Mouse (Mus musculus) T-helper 17 cell (primary cell): ENCODE results near the gene Cnnm2.

Source experiments
- in situ Hi-C, 2 experiments: fragments of 300-600 bp; cut with MboI, MseI; formaldehyde crosslinking; loops; 1 replicate in 1 of 2; 2 replicates in 1 of 2; pipeline ENCODE4 v1.15.1; 2025; ENCODE audit warnings: high pct_unique_total_duplicates in 2 of 2

The Cnnm2 gene

DNA sequence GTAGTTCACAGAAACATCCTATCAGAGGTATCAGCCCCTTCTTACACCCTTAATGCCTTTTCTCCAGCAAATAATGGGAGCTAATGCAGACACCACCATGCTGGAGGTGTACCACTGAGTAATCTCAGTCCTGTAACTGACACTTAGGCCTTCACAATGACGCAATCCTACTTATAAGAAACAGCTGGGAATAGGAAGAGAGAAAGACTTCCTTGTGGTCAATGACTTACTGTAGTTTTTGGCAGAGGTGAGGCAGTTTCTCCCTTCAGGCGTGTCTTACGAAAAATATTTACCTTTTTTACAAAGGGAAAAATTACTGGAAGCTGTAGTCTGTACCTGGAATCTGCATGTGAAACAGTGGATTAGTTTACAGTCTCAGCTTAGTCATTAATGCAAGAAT is 31.1 kb downstream of the Cnnm2 start:
- in situ Hi-C loops, result no loop called here

DNA sequence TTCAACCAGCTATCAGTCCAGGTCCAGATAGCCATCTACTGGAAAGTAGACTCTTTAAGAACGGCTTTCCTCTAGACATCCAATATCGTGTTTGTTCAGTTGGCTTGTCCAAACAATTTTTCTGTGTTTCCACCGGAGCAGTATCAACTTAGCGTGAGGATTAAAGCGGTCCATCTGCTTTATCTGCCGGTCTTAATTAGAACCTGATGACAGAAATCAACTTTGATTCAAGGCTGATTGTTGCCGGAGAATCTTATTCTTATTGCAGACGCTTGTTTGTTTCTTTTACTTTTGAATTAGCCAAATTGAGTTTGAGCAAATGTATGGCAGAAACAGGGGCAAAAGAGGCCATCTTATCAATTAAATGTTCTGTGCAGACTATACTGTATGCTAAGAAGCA is 32.8 kb downstream of the Cnnm2 start:
- in situ Hi-C loops, result no loop called here

DNA sequence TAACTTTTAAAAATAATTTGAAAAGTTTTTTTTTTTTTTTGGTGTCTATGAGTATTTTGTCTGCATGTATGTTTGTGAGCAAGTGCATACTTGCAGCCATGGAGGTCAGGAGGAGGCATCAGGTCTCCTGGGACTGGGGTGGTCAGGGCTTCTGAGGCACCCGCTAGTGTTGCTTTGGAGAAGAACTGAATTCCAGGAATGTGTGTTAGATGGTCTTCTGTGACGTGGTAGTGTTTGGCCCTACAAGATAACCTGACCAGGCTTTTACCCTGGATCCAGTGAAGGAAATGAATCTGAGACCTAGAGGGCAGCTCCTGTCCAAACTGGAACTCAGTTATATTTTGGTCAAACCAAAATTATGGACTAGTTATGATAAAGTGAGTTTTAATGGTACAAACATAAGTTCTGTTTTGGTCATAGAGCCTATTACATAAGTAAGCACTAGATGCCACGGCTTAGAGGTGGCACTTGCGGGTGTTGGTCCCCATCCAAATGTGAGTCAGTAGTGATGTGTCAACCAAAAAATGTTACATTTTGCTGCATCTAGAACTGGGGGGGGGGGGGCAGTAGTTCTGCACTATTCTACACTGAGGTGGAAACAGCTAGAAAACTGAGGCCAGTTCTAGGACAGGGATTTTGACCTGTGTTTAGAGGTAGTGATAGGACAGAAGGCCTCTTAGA is 38.6 kb downstream of the Cnnm2 start:
- in situ Hi-C loops, result no loop called here

DNA sequence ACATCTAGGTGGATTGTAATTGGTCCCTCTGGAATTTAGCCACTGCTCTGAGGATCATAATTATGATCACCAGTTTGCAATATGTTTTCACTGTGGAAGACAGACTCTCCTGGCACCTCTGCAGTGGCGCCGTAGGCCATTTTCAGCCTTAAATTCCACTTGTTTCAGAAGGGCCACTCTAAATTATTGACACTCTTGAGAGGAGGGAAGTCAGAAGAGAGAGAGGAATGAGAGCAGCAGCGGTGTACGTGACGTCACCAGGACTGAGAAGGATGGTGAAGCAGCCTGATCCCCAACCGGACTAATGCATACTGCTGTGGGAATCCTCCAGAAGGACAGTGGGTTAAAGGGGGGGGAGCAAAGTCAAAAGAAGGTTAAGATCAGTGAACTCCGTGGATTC is 40.1 kb downstream of the Cnnm2 start:
- in situ Hi-C loops, result no loop called here

DNA sequence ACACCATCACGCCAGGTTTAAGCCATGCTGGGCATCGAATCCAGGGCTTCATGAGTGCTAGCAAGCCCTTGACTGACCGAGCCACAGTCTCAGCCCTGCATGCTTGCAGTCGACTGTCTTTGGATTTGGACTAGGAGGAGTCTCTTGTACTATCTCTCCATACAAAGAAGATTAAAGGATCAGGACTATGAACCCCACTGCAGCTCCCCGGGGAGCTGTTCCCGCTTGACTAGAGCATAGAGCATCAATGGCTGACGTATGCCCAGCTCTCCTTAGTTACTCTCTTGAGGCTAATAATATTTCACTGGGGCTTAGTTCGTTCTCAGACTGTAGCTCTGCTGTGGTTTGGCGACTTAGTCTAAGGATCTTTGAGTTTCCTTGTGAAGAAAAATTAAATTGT is 40.9 kb downstream of the Cnnm2 start:
- in situ Hi-C loops, result no loop called here

DNA sequence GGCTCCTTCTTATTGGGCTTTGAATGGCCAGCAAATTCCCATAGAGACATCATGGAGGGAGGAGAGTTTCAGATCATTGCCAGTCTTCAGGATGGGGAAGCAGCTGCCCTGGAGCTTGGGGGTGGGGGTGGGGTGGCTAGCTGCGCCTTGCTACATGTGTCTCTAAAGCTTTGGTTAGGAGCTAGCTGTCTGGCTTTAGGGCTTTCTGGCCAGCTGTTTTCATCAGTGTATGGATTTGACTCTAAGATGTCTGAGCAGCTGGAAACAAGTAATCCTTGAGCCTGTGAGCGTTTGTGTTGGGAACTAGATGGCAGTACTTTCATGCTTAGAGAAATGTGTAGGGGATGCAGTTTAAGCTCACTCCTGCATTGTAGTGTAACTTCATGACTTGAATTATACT is 42.3 kb downstream of the Cnnm2 start:
- in situ Hi-C loops, result no loop called here

DNA sequence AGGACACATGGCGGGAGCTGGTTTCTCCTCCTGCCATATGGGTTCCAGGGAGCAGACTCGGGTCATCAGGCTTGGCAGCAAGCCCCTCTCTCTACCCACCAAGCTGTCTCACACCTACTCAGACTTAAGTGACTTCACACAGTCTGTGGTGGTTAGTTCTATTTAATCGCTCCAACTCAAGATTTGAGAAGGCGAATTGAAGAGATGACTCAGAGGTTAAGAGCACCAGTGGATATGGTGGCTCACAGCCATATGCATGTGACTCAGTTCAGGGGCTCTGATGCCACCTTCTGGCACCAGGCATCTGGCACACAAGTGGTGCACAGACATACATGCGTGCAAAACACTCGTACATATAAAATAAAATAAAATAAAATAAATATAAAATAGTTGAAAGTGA is 43.4 kb downstream of the Cnnm2 start:
- in situ Hi-C loops, result no loop called here

DNA sequence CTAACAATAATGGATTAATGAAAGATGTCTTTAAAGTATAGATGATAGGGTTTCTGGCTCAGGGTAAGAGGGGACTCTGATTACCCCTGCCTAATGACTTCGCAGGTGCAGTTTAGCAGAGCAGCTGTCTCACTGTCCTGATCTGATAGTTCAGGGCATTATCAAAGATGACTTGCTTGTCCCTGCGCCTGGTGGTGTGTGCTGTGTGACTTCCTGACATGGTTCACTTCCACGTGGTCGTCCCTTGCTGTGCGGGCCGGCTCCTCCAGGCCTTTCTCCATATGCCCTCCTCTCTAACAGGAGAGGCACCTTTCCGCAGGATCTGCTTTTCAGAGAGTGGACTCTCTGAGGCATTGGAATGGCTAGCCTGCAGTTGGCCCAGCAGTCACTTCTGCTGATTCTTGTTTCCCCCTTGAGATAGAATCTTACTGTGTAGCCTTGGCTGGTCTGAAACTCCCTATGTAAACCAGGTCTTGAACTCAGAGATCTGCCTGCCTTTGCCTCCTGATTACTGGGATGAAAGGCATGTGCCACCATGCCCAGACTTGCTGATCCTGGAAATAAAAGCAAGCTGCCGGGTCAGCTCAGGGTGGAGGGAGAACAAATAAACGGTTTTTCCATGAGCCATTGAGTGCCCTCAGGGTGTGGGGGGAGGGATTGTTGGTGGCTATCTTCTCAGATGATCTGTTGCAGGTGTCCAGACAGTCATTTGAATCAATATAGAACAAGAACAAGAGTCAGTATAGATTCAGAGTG is 44.7 kb downstream of the Cnnm2 start:
- in situ Hi-C loops, result no loop called here

DNA sequence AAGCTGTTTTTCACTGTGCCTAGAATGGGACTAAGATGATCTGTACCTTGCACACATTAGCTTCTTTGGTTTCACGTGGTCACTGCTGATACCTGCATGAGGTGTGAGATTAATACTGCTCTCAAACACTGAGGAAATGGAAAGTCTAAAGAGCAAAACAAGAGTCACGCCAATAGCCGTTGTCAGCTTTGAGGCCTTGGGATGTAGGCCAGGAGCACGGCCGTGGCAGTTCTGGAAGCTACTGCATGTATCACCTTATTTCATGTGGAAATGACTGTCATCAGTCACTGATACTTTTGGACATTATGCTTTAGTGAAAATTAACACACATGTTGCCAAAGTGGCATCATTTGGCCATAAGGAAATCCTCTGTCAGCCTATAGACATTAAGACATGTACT is 46.9 kb downstream of the Cnnm2 start:
- in situ Hi-C loops, result no loop called here

DNA sequence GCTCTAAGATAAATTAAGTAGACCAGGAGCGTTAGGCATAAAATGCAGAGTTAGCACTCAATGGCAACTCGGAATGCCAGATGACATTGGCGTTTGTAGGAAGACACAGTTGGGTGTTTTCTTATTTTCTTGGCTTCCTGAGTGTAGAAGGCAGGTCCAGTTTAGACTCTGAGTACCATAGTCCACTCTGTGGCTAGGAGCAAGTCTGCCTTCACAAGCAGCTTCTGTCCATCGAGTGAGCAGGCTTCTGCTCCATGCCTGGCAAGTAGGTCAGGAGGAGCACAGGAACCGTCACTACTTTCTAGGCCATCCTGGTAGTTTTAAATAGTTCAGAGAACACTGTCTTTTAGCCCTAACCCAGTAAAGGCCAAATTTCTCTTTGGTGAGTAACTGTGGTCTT is 47.6 kb downstream of the Cnnm2 start:
- in situ Hi-C loops, result no loop called here

DNA sequence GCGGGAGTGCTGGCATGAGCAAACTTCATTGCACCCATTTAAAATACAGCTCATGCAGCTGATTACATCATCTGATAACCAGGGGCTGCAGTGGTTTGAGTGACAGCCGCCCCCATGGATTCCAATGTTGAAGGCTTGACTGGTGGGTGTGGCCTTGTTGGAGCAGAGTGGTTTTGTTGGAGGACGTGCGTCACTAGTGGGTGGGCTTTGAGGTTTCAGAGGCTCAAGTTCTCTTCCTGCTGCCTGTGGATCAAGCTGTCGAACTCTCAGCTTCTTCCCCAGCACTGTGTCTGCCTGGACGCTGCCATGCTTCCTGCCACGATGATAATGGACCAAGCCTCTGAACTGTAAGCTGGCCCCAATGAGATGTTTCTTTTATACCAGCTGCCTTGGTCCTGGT is 57.9 kb downstream of the Cnnm2 start:
- in situ Hi-C loops, result no loop called here

DNA sequence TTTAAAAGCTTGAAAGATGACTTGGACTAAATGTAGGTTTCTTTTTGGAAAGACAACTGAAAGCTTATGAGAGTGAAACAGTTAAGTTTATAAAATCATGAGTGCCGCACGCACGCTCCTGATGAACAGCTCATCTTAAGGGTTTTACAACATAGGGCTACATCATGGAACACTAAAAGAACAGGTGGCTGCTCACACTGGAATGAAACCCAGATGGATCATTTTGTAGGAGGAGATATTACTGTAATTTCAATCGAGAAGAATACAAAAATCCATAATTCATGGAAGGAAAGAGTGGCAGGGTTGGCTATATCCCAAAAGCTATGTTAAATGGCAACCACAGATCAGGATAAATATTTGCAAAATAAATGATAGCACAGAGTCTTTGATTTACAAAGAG is 61.1 kb downstream of the Cnnm2 start:
- in situ Hi-C loops, result no loop called here

DNA sequence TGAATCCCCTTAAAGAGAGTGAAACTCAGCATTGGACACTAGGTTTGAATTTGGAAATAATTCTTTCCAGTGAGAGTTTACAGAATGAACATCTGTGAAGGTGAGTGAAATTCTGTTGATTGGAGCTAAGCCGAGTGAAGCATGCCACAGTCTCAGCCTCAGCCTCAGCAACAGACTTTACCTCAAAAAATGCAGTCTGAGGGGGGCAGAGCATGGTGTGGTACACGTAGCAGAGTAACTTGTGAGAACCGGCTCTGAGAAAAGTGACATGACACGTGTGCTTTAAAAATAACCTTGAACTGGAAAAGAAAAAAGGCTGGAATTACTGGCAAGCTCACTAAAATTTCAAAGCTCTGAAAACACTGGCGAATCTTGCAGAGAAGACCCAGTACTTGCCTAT is 62.4 kb downstream of the Cnnm2 start:
- in situ Hi-C loops, result no loop called here

DNA sequence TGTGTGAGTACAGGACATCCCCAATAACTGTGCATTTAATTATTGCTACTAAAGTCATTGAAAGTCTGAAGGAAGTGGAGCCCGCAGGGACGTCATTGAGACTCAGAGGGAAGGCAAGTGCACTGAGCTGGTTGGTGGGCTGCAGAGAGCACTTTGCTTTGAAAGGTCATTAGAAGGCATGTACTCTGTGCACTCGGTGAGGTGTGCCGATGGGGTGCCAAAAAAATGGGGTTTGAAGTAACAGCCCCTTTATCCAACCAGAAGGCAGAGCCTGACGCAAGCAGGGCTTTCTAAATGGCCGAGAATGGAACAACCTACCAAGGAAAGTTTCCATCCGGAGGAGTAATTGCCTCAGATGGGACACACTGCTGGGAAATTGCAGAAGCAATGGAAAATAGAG is 63.5 kb downstream of the Cnnm2 start:
- in situ Hi-C loops, result no loop called here

DNA sequence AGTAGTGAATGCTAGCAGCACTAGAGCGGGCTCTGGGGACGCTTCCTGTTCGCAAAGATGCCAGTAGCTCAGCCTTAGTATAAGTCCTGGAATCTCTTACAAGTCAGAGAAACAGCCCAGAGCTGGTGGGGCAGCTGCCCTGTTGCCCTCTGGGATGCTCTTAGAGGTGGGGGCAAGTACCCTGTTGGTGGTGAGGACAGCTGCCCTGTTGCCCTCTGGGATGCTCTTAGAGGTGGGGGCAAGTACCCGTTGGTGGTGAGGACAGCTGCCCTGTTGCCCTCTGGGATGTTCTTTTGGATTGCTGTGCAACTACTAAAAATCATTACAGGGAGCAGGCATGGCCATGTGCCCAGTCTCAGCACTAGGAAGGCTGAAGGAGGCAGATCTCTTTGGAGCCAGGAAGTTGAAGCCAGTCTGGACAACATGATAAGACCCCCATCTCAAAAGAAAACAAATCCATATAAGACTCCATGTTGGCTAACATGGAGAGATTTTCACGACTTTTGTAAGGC is 66.3 kb downstream of the Cnnm2 start:
- in situ Hi-C loops, result no loop called here

DNA sequence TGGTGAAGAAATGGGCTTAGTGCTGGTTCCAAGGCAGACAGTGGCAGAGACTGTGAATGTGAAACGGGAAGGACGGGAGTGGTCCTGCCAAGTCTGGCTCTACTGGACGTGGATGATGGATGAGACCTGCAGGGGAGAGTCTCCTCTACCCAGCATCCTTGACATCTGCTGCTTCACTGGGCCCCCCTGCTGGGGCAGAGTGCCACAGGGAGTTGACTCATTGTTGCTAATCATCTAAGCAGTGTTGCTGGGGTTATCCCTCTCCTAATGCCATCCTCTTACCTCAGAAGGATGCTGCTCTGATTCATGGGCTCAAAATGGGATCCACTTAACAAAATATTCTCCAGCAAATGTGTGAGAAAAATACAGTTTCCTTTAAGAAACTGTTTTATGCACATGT is 67.6 kb downstream of the Cnnm2 start:
- in situ Hi-C loops, result no loop called here

DNA sequence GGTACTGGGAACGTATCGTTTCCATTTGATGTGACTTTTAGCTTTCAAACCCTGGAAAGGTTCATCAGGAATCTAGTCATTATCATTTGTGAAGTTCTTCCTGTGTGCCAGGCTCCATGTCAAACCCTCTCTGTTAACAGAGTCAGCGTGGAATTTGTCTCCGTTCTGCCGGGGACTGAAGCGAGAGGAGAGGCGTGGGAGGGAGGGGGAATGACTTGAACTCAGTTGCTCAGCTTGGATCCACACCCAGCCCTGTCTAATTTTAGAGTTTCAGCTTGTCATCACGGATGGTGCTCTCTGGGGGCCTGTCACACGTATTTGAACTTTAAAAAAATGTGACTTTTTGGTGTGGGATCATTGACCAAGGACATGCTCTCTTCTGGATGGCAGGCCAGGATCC is 70.0 kb downstream of the Cnnm2 start:
- in situ Hi-C loops, result loop anchor here in 1 of 2 experiments (10.0 kb wide), 1 partner anchor 247 kb away; no protein-coding TSS in a partner anchor

DNA sequence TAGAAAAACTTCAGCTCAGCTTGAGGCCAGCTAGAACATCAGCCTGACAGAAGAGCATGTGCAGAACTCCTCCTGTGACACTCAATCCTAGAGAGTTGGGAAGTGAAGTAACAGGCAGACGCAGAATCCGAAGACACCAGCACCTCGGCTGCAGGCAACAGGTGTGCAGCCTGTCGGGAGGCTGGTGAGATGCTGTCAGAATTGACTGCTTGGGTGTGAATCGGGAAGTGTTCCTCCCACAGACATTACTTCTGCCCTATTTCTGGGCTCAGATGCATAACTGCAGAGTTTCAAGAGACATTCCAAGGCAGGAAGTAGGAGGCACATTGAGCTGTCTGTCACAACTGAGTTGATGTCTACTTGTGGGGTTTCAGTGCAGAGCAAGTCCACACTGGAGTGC is 72.9 kb downstream of the Cnnm2 start:
- in situ Hi-C loops, result loop anchor here in 1 of 2 experiments (10.0 kb wide), 1 partner anchor 250 kb away; no protein-coding TSS in a partner anchor

DNA sequence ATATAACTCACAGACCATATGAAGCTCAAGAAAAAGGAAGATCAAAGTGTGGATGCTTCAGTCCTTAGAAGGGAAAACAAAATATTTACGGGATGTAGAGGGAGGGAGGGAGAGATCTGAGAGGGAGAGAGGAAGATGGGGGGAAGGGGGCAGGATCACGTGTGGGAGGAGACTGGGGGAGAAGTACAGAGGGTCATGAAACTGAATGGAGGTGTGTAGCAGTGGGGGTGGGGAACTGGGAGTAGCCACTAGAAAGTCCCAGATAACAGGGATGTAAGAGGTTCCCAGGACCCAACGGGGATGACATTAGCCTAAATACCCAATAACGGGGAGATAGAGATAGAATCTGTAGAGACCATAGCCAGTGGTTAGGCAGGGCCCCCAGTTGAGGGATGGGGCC is 73.9 kb downstream of the Cnnm2 start:
- in situ Hi-C loops, result loop anchor here in 1 of 2 experiments (10.0 kb wide), 1 partner anchor 251 kb away; no protein-coding TSS in a partner anchor

DNA sequence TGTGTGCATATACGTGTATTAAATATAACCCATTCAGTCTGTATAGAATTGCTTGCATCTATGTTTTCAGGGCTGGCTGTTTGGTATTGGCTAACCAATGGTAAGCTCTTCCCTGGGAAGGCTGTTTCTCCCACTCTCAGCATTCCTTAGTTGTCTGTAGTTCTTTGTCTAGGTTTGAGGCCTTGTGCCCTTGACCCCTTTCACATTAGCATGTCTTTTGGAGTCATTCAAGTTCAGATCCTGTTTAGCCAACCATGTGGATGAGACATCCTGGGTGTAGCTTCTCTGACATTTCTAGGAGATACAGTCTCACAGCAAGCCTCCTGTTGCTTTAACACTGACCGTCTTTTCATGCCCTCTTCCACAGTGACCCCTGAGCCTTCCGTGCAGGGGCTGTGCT is 74.7 kb downstream of the Cnnm2 start:
- in situ Hi-C loops, result loop anchor here in 1 of 2 experiments (10.0 kb wide), 1 partner anchor 251 kb away; no protein-coding TSS in a partner anchor

DNA sequence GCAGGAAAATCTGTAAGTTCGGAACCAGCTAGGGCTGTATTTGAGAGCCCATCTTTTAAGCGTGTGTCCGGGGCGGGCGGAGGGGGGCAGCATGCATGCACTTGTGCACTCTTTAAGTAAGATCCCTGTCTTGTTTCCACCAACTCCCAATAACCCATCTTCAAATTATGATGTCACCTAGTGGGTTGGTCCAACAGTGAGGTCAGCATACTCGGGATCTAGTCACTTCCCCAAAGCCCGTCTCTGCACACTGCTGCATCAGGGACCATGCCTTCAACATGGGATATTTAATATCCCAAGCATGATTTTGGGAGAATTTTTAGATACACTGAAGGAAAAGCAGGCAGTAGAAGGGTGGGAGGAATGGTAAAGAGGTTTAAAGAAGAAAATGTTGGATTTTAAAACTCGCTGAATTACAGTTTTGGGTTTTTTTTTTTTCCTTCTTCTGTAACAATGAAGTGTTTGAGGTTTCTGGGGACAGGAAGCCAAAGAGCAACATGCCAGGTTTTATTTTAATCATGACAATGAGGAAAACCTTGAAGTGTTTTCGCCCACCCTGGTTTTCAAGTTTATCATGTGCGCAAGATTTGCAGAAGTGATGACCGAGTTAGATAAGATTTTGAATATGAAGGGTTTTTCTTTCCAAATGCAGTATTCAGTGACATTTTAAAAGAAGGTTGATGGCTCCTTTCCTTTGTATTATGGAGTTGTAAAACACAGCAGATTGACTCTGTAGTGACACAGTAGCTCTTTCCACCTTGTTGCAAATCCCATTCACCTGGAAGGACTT is 76.1 kb downstream of the Cnnm2 start:
- in situ Hi-C loops, result loop anchor here in 1 of 2 experiments (10.0 kb wide), 1 partner anchor 253 kb away; no protein-coding TSS in a partner anchor

DNA sequence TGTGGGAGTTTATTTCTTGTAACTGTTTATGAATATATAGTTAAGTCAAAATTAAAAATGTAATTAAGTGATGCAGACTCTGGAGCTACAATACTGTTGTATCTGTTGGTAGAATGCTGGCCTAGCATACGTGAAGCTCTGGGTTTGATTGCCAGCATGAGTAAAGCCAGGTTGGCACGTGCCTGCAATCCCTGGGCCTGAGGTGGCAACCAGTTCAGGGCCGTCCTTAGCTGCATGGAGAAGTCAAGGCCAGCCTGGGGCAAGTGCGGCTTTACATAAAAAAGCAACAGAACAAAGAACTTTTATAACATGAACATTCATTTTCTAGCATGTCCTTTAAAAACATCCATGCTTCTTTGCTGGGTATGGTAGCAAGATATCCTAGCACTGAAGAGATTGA is 79.6 kb downstream of the Cnnm2 start:
- in situ Hi-C loops, result loop anchor here in 1 of 2 experiments (10.0 kb wide), 2 partner anchors 56 to 464 kb away; no protein-coding TSS in a partner anchor
